Mouse (Mus musculus) neural tube, embryonic 14.5 days (tissue): ENCODE results near the gene Apba1. TPM values are rescaled to one million over a fixed set of nuclear protein-coding genes. Genes with fewer than 3 reads are reported as not detected.

Experiments used
- ATAC-seq: fragments of 200-750 bp; cut with Nextera tagmentation; 2 replicates; pipeline ENCODE4 v1.8.0; 2017; ENCODE audit warnings: low read depth, mild to moderate bottlenecking, moderate TSS enrichment, moderate library complexity
- H3K27ac ChIP-seq: fragments of 300-500 bp; sonication (generic); 2 replicates; pipeline ENCODE4 v1.5.1; 2014; ENCODE audit warnings: low read depth, mild to moderate bottlenecking, control low read depth, low read length, moderate library complexity, mixed read lengths
- H3K27me3 ChIP-seq: fragments of 300-500 bp; sonication (generic); 2 replicates; pipeline ENCODE4 v1.6.1; 2014; ENCODE audit warnings: low read length; ENCODE audit not compliant: control insufficient read depth, insufficient read depth
- H3K36me3 ChIP-seq: fragments of 300-500 bp; sonication (generic); 2 replicates; pipeline ENCODE4 v1.6.1; 2014; ENCODE audit warnings: low read length, mixed read lengths; ENCODE audit not compliant: control insufficient read depth, insufficient read depth
- H3K4me1 ChIP-seq: fragments of 300-500 bp; sonication (generic); 2 replicates; pipeline ENCODE4 v1.6.1; 2014; ENCODE audit warnings: low read length; ENCODE audit not compliant: control insufficient read depth, insufficient read depth
- H3K4me2 ChIP-seq: fragments of 300-500 bp; sonication (generic); 2 replicates; pipeline ENCODE4 v1.6.1; 2014; ENCODE audit warnings: mild to moderate bottlenecking, low read depth, low read length, control low read depth
- H3K4me3 ChIP-seq: fragments of 300-500 bp; sonication (generic); 2 replicates; pipeline ENCODE4 v1.5.1; 2014; ENCODE audit warnings: low read depth, low read length, control low read depth, mixed read lengths
- H3K9ac ChIP-seq: fragments of 300-500 bp; sonication (generic); replicated peaks from 2 replicates; pipeline ENCODE4 v1.6.1; 2014; ENCODE audit warnings: low read depth, mild to moderate bottlenecking, control low read depth, low read length, mixed read lengths
- H3K9me3 ChIP-seq: fragments of 300-500 bp; sonication (generic); 2 replicates; pipeline ENCODE4 v1.6.1; 2016; ENCODE audit warnings: low read length; ENCODE audit not compliant: control insufficient read depth
- WGBS: fragments of 180-500 bp; shearing (Covaris S2); extraction: QIAGEN DNeasy Blood & Tissue Kit; methylation state at CpG from one replicate; pipeline ENCODE4 v1.1.7; 2014; 5-methylcytosine and 5-hydroxymethylcytosine counted together
- polyA plus RNA-seq: library from polyadenylated mRNA; unstranded; fragments of >200 nt; fragmentation: Nextera tagmentation; extraction: Ambion mirVana; gene quantifications from 2 replicates; pipeline ENCODE4 v1.2.1, GENCODE M21; 2014

The Apba1 gene
- polyA plus RNA-seq, 1 experiment from 2014 or later, result 15.8 TPM

DNA sequence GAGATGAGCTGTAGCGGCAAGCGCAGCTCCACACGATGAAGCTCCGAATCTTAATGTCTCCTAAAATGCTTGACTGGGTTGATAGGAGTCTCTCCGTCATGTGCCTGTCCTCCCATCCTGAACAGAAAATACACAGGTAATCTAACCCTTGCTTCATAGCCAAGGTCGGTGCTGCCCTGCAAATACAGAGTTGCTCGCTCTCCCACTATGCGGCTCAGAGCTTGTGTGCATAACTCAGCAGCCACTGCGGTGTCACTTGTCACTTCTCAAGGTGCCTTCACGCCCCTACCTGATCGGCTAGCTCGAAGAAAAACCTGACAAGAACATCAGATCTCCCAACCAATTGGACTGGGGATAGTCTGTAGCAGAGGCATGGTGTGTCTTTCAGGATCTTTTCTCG lies 58.1 kb downstream of the Apba1 start:
- H3K27ac ChIP-seq, result no peak overlapping the region
- no peaks in the 10 kb centered on the region for H3K4me1 ChIP-seq
- 77% methylated on average over 13 of the region's 13 CpGs for WGBS
- no peaks in the 10 kb centered on the region for H3K9me3 ChIP-seq
- H3K36me3 ChIP-seq, result no peaks in the 10 kb centered on the region
- no peak overlapping the region for H3K4me3 ChIP-seq
- no peak overlapping the region for H3K4me2 ChIP-seq
- peak; percentile 49; the same call in 1 of the 2 replicates for ATAC-seq
- H3K27me3 ChIP-seq, result no peaks in the 10 kb centered on the region
- H3K9ac ChIP-seq, result no peak overlapping the region

- H3K9ac ChIP-seq, result no peak overlapping the region
- no peaks in the 10 kb centered on the region for H3K9me3 ChIP-seq
- H3K4me3 ChIP-seq, result no peak overlapping the region
- no peak overlapping the region for H3K4me2 ChIP-seq
- no peak; the same call in 1 of the 2 replicates for ATAC-seq
- H3K27me3 ChIP-seq, result no peaks in the 10 kb centered on the region
- H3K36me3 ChIP-seq, result no peaks in the 10 kb centered on the region
- no peaks in the 10 kb centered on the region for H3K4me1 ChIP-seq
- no peak overlapping the region for H3K27ac ChIP-seq
- WGBS, result 74% methylated on average over 6 of the region's 6 CpGs
Observed at GRCm38 (mm10) chr19:23817196-23817595, 58.5 kb downstream of the Apba1 start.

DNA sequence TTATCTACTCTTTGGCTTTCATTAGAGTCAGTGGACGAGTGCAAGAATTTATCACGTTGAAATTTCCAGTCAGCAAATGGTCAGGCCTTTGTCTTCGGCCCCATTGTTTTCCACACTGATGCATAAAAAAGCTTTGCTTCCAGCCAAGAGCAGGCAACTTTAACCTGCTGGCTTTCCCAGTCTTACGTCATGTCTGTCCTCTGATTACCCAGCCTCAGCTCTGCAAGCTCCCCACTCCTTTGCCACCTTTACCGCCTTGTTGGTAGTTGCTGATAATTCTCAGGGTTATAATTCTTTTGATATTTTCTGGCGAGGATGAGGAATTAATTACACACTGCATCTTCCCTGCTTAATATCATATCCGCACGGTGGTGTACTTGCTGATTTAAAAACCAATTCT lies 61.2 kb downstream of the Apba1 start:
- Histone ChIP-seq H3K4me2 (no peak overlapping the region), H3K9me3 (no peaks in the 10 kb centered on the region), H3K27ac (no peak overlapping the region), H3K9ac (no peak overlapping the region), H3K36me3 (no peaks in the 10 kb centered on the region), H3K4me3 (no peak overlapping the region), H3K4me1 (no peaks in the 10 kb centered on the region), H3K27me3 (no peaks in the 10 kb centered on the region)
- 49% methylated on average over 8 of the region's 8 CpGs for WGBS
- ATAC-seq, result no peak

DNA sequence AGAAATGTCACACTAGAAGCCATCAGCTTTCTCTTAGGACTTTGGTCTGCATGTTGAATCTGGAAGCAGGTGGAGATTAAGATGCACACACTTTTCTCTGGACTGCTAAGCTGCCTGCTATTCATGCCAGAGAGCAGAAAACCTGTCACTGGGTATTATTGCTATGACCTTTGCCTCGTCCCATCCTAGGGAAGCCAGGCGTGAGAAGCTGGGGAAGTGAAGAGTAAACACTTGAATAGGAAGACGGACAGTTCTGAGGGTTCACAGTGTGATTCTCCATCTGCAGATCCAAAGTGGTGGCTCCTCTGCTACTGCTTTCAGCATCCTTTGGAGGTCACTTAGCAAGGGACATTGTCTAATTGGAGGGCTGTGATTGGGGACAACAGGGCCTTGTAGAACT lies 63.8 kb downstream of the Apba1 start:
- WGBS, result 52% methylated on average over 3 of the region's 3 CpGs
- no peak overlapping the region for H3K4me2 ChIP-seq
- H3K4me3 ChIP-seq, result no peak overlapping the region
- no peaks in the 10 kb centered on the region for H3K27me3 ChIP-seq
- no peaks in the 10 kb centered on the region for H3K36me3 ChIP-seq
- H3K27ac ChIP-seq, result no peak overlapping the region
- no peaks in the 10 kb centered on the region for H3K9me3 ChIP-seq
- no peak for ATAC-seq
- no peak overlapping the region for H3K9ac ChIP-seq
- no peaks in the 10 kb centered on the region for H3K4me1 ChIP-seq

- 91% methylated on average over 4 of the region's 4 CpGs for WGBS
- ATAC-seq, result no peak
- Histone ChIP-seq H3K27me3 (no peaks in the 10 kb centered on the region), H3K4me2 (no peak overlapping the region), H3K9ac (no peak overlapping the region), H3K27ac (no peak overlapping the region), H3K9me3 (no peaks in the 10 kb centered on the region), H3K36me3 (no peaks in the 10 kb centered on the region), H3K4me3 (no peak overlapping the region), H3K4me1 (no peaks in the 10 kb centered on the region)
Observed at GRCm38 (mm10) chr19:23823533-23823932, 64.8 kb downstream of the Apba1 start.

DNA sequence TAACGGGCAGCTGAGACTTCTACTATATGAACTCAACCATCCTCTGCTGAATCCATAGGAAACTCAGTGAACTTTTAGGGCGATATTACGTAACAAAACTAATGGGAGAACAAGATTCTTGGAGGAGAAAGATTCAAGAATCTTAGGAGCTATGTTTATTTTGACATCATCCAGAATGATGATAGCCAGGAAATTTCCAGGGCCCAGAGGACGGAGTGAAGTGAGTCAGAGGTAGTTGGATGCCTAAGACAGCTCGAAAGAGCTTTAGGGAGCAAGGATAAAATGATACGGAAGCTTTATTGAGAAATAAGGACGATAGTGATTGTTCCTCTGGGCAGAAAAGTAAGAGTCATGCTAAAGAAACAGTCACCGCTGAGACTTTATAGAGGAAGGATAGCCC lies 67.6 kb downstream of the Apba1 start:
- ATAC-seq, result no peak
- no peaks in the 10 kb centered on the region for H3K27me3 ChIP-seq

GRCm38 (mm10) chr19:23830761-23831160 lies 72.1 kb downstream of the Apba1 start:
- Histone ChIP-seq H3K9ac (no peak overlapping the region), H3K27ac (no peak overlapping the region; the same call in 1 of the 2 replicates), H3K27me3 (no peaks in the 10 kb centered on the region), H3K36me3 (no peaks in the 10 kb centered on the region), H3K4me3 (no peak overlapping the region), H3K9me3 (no peaks in the 10 kb centered on the region), H3K4me1 (peaks cover 14% of the 10 kb centered on the region; the same call in 1 of the 2 replicates), H3K4me2 (no peak overlapping the region)
- 46% methylated on average over 7 of the region's 7 CpGs for WGBS
- peak; percentile 47; the same call in 1 of the 2 replicates for ATAC-seq

More for the DNA sequence above, 67.6 kb downstream of the Apba1 start:
- H3K36me3 ChIP-seq, result no peaks in the 10 kb centered on the region
- no peaks in the 10 kb centered on the region for H3K9me3 ChIP-seq
- H3K27ac ChIP-seq, result no peak overlapping the region
- WGBS, result 82% methylated on average over 8 of the region's 8 CpGs
- H3K4me1 ChIP-seq, result no peaks in the 10 kb centered on the region
- no peak overlapping the region for H3K4me2 ChIP-seq
- H3K4me3 ChIP-seq, result no peak overlapping the region
- no peak overlapping the region for H3K9ac ChIP-seq

DNA sequence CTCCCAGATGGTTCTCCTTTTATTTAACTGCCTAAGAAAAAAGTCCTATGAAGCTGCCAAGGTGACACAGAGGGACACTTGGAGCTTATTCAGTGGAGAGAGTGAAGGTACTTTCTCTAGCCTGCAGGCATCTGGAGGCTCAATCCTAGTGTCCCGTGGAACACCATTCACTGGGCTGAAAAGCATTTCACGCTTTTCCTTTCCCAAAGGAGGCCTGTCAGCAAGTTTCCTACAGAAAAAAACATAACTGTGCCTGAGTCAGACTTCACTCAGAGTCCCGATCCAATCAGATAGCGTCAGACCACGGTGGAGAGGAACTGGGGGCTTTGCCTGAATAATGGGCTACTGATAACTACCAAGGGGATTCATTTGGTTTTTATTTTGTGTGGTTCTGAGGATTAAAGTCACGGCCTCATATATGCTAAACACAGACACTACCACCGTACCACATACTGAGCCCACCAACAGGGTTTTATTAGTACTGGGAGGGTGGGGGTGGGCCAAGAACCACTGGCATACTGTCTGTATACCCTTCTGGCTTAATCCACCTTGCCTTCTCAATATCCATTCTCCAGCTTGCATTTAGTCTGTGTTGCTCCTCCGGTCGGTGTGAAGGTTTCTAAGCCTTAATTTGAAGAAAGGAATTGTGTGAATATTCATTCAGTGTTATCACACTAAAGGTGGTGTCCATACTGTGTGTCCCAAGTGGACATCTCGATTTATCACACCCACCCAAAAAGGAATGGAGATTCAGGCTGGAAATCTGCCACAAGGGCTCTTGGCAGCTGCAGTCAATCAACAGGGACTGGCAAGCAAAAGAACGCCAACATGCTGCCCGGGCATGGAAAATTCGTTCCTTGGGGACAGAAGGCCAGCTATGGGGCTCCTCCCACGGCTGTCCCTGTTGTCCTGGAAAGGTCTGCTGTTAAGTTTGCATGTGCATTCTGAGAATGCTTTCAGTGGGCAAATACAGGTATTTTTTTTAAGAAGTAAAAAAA lies 75.3 kb downstream of the Apba1 start:
- Histone ChIP-seq H3K4me3 (no peak overlapping the region), H3K4me1 (peaks cover 14% of the 10 kb centered on the region; the same call in 1 of the 2 replicates), H3K27ac (peak overlapping the region; percentile 69), H3K27me3 (no peaks in the 10 kb centered on the region), H3K9me3 (no peaks in the 10 kb centered on the region), H3K9ac (no peak overlapping the region), H3K36me3 (no peaks in the 10 kb centered on the region), H3K4me2 (no peak overlapping the region)
- ATAC-seq, result peak; percentile 50; the same call in 1 of the 2 replicates
- 31% methylated on average over 14 of the region's 14 CpGs for WGBS

GRCm38 (mm10) chr19:23834721-23835120 lies 76.0 kb downstream of the Apba1 start:
- Histone ChIP-seq H3K4me2 (no peak overlapping the region), H3K4me1 (peaks cover 14% of the 10 kb centered on the region; the same call in 1 of the 2 replicates), H3K9me3 (no peaks in the 10 kb centered on the region), H3K27me3 (no peaks in the 10 kb centered on the region), H3K36me3 (no peaks in the 10 kb centered on the region), H3K9ac (no peak overlapping the region), H3K27ac (peak overlapping the region; percentile 69; the same call in 1 of the 2 replicates), H3K4me3 (no peak overlapping the region)
- peak; percentile 13; the same call in 1 of the 2 replicates for ATAC-seq
- WGBS, result 66% methylated on average over 3 of the region's 3 CpGs
